Mouse (Mus musculus): ENCODE results near the gene Col26a1. TPM values are rescaled to one million over a fixed set of nuclear protein-coding genes. Genes with fewer than 3 reads are reported as not detected.
A peak's percentile ranks its signal among the peaks of the same experiment; 100 is the strongest.

Gene Col26a1
- polyA plus RNA-seq, 1 experiment, result 11.3 TPM

DNA sequence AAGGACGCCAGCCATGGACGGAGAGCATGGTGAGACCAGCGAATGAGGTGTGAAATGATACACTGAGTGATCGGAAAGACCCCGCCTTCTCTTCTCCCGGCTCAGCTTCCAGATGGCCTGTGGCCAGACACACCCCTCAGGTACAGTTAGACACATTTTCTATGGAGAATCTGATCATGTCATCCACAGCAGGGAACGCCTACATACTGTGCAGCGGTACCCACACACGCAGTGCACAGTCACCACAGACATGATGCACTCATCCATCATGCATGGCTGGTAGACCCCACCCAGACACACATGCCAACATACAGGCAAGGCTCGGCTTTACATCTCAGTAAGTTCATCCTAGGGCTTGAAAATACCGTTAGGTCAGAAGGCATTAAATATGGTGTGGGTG is 63.3 kb downstream of the Col26a1 start:
- DNase-seq (ENCODE audit: extremely low spot score in 1 of 2, low spot score in 1 of 2), result no peak

DNA sequence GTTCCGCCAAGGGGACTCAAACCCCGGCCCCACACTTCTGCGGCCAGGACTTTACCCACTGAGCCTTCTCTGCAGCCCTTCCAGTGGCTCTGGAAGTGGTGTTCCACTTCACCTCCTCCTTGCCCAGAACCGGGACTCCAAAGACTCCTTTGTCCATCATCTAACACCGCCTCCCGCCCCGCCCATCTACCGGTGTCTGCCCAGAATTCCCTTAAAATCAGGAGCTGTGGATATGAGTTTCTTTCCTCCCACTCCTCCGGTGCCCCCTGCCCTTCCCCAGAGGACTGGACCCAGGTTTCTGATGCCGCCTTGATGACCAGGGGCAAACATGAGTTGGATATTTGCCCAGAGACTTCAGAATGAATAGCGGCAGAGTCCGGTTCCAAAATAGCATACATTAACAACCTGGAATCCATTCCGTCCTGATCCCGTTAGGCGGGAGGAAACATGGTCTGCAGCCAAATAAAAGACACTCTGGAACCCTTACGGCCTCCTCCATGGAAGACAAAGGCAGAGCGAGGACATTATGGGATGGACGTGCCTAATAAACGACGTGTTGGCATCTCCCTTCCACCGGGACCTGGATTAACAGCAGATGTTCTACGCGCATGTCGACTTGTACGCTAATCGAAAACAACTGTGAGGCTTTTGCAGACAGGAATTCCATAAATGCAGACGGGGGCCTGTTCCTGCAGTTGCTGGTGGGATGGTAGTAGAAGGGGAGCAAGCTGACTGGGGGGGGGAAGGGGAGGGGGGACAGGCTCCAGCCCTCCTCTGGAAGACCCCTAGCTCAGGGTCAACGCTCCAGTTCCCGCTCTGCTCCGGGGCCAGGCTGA is 72.3 kb downstream of the Col26a1 start:
- DNase-seq (ENCODE audit: extremely low spot score in 1 of 2, low spot score in 1 of 2), result no peak

DNA sequence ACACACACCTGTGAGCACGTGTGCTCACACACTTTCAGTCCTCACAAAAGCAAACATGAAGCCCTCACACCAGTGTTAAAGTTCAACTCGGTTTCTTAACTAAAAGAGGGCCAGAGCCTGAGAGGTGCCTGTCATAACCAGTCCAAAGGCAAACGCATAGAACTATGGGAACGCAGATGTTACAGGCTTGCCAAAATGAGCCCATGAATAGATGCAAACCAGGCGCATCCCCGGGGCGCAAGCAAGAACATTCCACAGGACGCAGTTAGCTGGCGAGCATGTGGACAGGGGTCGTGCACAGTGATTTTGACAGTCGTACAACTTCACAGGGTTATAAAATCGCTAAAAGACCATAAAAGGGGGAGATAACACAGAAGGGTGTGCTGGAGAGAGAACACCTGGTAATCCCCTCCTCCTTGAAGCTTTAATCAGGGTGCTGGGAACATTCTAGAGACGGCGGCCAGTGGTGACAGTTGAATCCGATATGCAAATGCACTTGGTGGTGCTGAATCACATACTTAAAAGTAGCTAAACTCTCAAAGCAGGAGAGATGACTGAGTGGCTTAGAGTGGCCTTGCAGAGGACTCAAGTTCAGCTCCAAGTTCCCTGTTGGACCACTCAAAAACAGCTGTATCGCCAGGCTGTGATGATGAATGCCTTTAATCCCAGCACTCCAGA is 76.5 kb downstream of the Col26a1 start:
- DNase-seq (ENCODE audit: extremely low spot score in 1 of 2, low spot score in 1 of 2), result no peak

DNA sequence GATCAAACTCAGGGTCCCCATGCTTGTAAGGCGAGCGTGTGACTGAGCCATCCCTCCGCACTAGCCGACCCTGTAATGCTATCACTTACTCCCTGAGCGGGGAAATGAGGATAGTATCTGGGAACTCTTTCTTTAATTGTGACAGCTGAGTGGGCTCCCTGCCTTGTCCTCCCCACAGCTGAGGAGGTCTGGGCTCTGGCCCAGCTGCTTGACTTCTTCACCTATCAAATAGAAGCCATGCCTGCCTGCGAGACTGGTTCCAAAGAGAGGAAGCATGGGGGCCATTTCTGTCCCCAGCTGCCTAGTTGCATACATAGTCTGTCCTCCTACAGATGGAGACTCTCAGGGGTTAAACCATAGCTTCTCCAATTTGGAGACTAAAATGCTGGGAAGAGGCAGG is 78.0 kb downstream of the Col26a1 start:
- DNase-seq (ENCODE audit: extremely low spot score in 1 of 2, low spot score in 1 of 2), result no peak

DNA sequence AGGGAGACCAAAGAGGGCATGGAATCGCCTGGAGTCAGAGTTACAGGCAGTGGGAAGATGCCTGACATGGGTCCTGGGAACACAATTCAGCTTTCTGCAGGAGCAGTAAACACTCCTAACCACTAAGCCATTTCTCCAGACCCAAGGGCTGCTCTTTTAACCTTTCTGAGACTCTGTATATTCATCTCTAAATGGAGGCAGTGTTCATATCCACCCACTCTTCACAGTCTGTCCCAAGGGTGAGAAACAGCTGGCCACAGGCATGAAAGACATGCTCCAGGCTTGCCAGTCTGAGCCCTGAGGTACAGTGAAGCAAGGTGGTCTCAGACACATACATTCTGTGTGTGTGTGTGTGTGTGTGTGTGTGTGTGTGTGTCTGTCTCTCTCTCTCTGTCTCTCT is 78.8 kb downstream of the Col26a1 start:
- no peak for DNase-seq (ENCODE audit: extremely low spot score in 1 of 2, low spot score in 1 of 2)

GRCm38 (mm10) chr5:136802732-136803131 is 80.3 kb downstream of the Col26a1 start:
- DNase-seq (ENCODE audit: extremely low spot score in 1 of 2, low spot score in 1 of 2), result no peak

DNA sequence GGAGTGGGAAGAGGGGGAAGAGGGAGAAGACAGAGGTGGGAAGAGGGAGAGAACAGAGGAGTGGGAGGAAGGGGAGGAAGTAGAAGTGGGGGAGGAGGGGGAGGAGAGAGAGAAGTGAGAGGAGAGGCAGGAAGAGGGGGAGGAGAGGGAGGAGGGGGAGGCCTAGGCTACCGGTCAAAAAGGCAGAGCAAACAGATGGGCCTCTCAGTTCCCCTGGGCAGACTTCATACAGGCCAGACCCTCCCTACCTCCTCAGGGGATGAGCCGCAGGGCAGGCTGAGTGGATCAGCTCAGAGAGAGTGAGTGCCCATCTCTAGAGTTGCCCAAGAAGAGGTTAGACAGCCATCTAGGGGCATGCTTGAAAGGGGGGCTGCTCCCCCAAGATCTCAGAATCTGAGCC is 86.1 kb downstream of the Col26a1 start:
- DNase-seq (ENCODE audit: extremely low spot score in 1 of 2, low spot score in 1 of 2), result no peak

GRCm38 (mm10) chr5:136793807-136794206 is 89.2 kb downstream of the Col26a1 start:
- DNase-seq (ENCODE audit: extremely low spot score in 1 of 2, low spot score in 1 of 2), result no peak

GRCm38 (mm10) chr5:136792541-136792940 is 90.5 kb downstream of the Col26a1 start:
- DNase-seq (ENCODE audit: extremely low spot score in 1 of 2, low spot score in 1 of 2), result no peak

GRCm38 (mm10) chr5:136791204-136791603 is 91.8 kb downstream of the Col26a1 start:
- no peak for DNase-seq (ENCODE audit: extremely low spot score in 1 of 2, low spot score in 1 of 2)

- peak; percentile 85 to 98 for DNase-seq (ENCODE audit: extremely low spot score in 1 of 2, low spot score in 1 of 2)
Measured at GRCm38 (mm10) chr5:136790570-136791196, 92.3 kb downstream of the Col26a1 start.

GRCm38 (mm10) chr5:136784531-136784930 is 98.5 kb downstream of the Col26a1 start:
- peak; percentile 44 to 71 for DNase-seq (ENCODE audit: extremely low spot score in 1 of 2, low spot score in 1 of 2)

- DNase-seq (ENCODE audit: extremely low spot score in 1 of 2, low spot score in 1 of 2), result no peak
Measured at GRCm38 (mm10) chr5:136782600-136782999, 100.4 kb downstream of the Col26a1 start.

GRCm38 (mm10) chr5:136780465-136780864 is 102.5 kb downstream of the Col26a1 start:
- DNase-seq (ENCODE audit: extremely low spot score in 1 of 2, low spot score in 1 of 2), result peak in 1 of 2 experiments; percentile 63

- DNase-seq (ENCODE audit: extremely low spot score in 1 of 2, low spot score in 1 of 2), result no peak
Measured at GRCm38 (mm10) chr5:136779946-136780345, 103.1 kb downstream of the Col26a1 start.

- peak; percentile 15 to 31 for DNase-seq (ENCODE audit: extremely low spot score in 1 of 2, low spot score in 1 of 2)
Measured at GRCm38 (mm10) chr5:136775548-136775947, 107.5 kb downstream of the Col26a1 start.

DNA sequence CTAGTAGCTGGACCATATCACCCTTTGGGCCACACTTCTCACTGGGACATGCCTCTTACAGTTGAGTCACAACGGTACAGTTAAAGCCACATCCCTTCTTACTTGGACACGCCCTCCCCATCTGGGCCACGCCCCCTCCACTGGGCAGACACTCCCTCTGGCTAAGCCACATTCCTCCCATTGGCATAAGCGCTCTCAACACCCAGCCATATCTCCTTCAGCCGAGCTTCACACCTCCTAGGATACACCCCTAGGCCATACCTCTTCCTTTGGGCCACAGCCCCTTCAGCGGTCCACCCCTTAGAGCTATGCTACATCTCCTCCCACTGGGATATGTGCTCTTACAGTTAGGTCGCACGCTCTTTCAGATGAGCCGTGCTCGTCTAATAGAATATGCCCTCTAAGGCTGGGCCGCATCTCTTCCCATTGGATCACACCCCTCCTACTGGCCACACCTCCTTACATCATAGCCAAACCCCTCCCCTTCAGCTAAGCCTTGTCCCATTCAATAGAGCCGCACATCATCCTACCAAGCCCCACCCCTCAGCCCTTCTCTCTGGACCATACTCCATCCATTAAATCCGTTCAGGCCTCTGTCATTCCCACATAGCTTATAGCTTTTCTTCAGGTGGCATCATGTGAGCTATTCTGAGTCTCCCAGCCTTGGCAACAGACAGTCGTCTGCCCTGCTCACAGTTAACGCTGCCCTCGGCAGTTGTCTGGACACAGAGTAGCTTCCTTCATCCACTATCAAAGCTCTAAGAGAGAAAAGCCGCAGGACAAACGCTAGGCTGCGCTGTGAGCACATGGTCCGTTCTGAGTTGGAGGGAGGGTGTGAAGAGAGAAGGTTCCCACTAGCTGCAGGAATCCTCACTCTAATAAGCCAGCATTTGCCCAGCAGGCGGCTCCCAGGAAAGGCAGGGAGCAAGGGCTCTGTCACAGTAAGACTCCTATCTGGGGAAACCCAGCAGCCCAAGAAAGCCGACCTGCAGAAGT is 109.7 kb downstream of the Col26a1 start:
- DNase-seq (ENCODE audit: extremely low spot score in 1 of 2, low spot score in 1 of 2), result no peak

DNA sequence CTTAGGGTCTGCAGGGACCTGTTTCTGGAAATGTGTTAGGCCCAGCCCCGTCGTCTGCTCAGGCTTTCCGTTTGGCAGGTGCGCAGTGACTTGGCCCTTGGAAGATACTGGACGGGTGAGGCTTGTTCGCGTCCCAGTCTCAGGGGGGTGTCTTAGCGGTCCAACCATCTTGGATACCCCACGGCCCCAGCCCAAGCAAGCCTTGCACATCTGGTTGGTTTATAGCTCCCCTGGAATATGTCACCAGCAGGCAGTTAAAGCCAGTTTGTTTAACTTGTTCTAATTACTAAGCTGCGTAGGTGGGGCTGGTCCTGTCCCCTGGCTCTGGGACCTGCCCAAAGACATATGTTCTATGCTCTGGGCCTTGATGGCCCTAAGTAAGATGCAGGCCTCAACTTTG is 111.9 kb downstream of the Col26a1 start:
- no peak for DNase-seq (ENCODE audit: extremely low spot score in 1 of 2, low spot score in 1 of 2)

DNA sequence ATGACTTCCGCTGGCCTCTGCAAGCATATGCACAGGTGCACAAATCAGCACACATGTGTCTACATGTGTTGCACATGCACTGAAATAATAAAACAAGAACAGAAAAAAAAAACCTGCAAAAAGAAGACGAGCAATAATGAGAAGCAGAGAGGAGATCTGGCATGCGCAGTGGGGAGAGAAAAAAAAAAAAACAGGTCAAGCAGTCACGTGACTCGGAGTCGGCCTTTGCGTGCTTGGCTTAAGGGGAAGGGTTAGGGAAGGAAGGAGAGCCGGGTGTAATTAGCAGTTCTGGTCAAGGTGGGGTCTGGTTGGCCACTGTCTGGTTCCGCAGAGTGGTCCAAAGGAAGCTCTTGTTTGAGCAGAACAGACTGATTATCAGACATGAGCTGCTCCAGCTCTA is 115.7 kb downstream of the Col26a1 start:
- no peak for DNase-seq (ENCODE audit: extremely low spot score in 1 of 2, low spot score in 1 of 2)

DNA sequence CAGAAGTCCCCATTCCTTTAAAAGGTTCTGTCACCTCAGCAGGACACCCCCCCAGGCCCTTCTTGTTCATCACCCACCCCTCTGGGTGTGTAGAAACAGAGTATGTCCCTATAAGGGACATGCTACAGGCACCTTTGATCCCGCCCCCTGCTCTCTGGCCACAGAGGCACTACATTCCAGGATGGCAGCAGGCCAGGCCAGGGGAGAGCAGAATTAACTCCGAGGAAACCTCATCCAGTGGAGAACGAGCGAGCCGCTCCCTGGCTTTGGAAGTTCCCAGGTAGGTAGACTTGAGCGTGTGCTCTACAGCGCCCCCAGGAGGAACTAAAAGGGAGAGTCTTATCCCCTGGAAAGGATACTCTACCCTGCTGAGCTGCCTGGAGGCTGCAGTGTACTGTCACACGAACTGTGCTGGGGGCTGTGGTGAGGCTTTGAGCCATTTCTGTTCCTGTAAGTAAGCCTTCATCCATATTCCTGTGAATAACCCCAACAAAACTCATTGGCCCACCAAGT is 118.8 kb downstream of the Col26a1 start:
- no peak for DNase-seq (ENCODE audit: extremely low spot score in 1 of 2, low spot score in 1 of 2)

All from frontal cortex, adult 2 months (tissue).